Mouse (Mus musculus) stomach, postnatal 0 days (tissue): ENCODE results near the gene Pnmt.

ENCODE experiments used
- CTCF ChIP-seq: IDR thresholded peaks from 2 replicates; pipeline ENCODE4 v1.5.1; 2016; ENCODE audit warnings: antibody characterized with exemption, low read depth, mild to moderate bottlenecking, moderate library complexity
- EP300 ChIP-seq: optimal IDR thresholded peaks from 2 replicates; pipeline ENCODE3; 2016; ENCODE audit warnings: antibody characterized with exemption

DNA sequence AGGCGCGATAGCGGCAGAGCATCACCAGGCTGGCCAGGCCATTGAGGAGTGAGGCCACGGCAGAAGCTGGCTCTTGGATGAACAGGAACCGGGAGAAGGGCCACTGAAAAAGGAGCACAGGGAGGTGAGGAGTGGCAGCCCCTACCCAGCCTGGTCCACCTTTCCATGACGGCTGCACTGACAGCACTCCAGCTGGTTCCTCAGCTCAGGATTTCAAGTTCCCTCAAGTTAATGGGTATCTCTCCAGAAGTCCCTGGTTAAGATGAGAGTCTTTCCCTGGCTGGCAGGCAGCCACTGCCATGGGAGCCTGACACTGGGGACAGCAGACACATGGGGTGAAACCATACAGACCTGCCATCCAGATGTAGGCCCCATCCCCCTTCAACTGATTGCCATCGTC is 11.7 kb downstream of the Pnmt start:
- TF ChIP-seq EP300 = no peak
- no peak for TF ChIP-seq CTCF
